Mouse (Mus musculus) E14TG2a.4 (cell line): ENCODE data around the gene Epm2aip1.

Experiments used
- CTCF ChIP-seq: conservative IDR thresholded peaks from 2 replicates; pipeline ENCODE4 v1.5.1; 2014; ENCODE audit warnings: low read length
- NANOG ChIP-seq: IDR thresholded peaks from 2 replicates; pipeline ENCODE4 v1.6.1; 2014; ENCODE audit warnings: borderline replicate concordance, low read length, mixed read lengths

DNA sequence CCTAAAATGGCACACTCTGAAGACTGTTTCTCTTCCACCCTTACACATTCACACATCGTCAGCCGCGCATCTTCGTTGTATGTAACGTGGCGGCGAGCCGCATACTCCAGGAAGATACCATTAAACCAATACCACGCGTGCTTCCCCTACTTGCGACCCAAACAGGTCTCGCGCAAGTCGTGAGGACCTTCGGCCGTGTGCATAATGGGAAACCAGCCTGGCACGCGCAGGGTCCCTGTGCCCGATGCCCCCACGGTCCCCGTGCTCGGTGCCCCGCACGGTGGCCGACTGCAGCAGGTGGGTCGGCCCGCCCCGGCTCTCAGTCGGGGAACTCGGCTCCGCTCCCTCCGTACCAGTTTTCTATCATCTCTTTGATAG is 684 bp upstream of the Epm2aip1 start:
- TF ChIP-seq CTCF (no peak), NANOG (no peak)
